Mouse (Mus musculus): ENCODE data around the gene Tmem63c. TPM values are rescaled to one million over a fixed set of nuclear protein-coding genes. Genes with fewer than 3 reads are reported as not detected.

Gene Tmem63c
- polyA plus RNA-seq, 1 experiment from 2014 or later: 9.1 TPM

GRCm38 (mm10) chr12:86994776-86995175, 26.4 kb upstream of the Tmem63c start:
- H3K9ac ChIP-seq (replicated peaks; ENCODE audit: low read length): no peak overlapping the region
- 0 out of 2 replicates have a peak, but pooled peaks cover 10% of the 10 kb centered on the region for H3K27me3 ChIP-seq (ENCODE audit: control insufficient read depth, insufficient read depth, low read length)
- 0 out of 2 replicates have a peak overlapping the region, but pooled peaks have one; percentile 20 for H3K27ac ChIP-seq (replicated peaks; ENCODE audit: low read depth, low read length)
- H3K36me3 ChIP-seq (ENCODE audit: control insufficient read depth, insufficient read depth, low read length): no peaks in the 10 kb centered on the region
- H3K4me2 ChIP-seq (ENCODE audit: low read length): no peak overlapping the region
- no peaks in the 10 kb centered on the region for H3K9me3 ChIP-seq (ENCODE audit: control insufficient read depth, low read length)
- peaks cover 22% of the 10 kb centered on the region; the same call in 1 of the 2 replicates for H3K4me1 ChIP-seq (ENCODE audit: control insufficient read depth, insufficient read depth, low read length)
- no peak for DNase-seq
- ATAC-seq (ENCODE audit: low FRiP score, low TSS enrichment): no peak
- WGBS: 25% methylated on average over 3 of the region's 3 CpGs
- H3K4me3 ChIP-seq (replicated peaks; ENCODE audit: low read depth, low read length): no peak overlapping the region

GRCm38 (mm10) chr12:86995931-86996330, 25.2 kb upstream of the Tmem63c start:
- H3K4me3 ChIP-seq (replicated peaks; ENCODE audit: low read depth, low read length): no peak overlapping the region
- no peaks in the 10 kb centered on the region for H3K36me3 ChIP-seq (ENCODE audit: control insufficient read depth, insufficient read depth, low read length)
- H3K27me3 ChIP-seq (ENCODE audit: control insufficient read depth, insufficient read depth, low read length): 0 out of 2 replicates have a peak, but pooled peaks cover 6% of the 10 kb centered on the region
- no peak for ATAC-seq (ENCODE audit: low FRiP score, low TSS enrichment)
- 85% methylated on average over 6 of the region's 6 CpGs for WGBS
- H3K4me2 ChIP-seq (ENCODE audit: low read length): no peak overlapping the region
- H3K9ac ChIP-seq (replicated peaks; ENCODE audit: low read length): no peak overlapping the region
- H3K4me1 ChIP-seq (ENCODE audit: control insufficient read depth, insufficient read depth, low read length): peaks cover 23% of the 10 kb centered on the region
- no peaks in the 10 kb centered on the region for H3K9me3 ChIP-seq (ENCODE audit: control insufficient read depth, low read length)
- no peak for DNase-seq
- no peak overlapping the region for H3K27ac ChIP-seq (replicated peaks; ENCODE audit: low read depth, low read length)

GRCm38 (mm10) chr12:86998699-86999098, 22.4 kb upstream of the Tmem63c start:
- Histone ChIP-seq H3K9ac (replicated peaks; ENCODE audit: low read length) (no peak overlapping the region), H3K9me3 (ENCODE audit: control insufficient read depth, low read length) (no peaks in the 10 kb centered on the region), H3K4me2 (ENCODE audit: low read length) (no peak overlapping the region), H3K27ac (replicated peaks; ENCODE audit: low read depth, low read length) (no peak overlapping the region), H3K4me1 (ENCODE audit: control insufficient read depth, insufficient read depth, low read length) (peaks cover 14% of the 10 kb centered on the region), H3K27me3 (ENCODE audit: control insufficient read depth, insufficient read depth, low read length) (no peaks in the 10 kb centered on the region), H3K4me3 (replicated peaks; ENCODE audit: low read depth, low read length) (no peak overlapping the region), H3K36me3 (ENCODE audit: control insufficient read depth, insufficient read depth, low read length) (no peaks in the 10 kb centered on the region)
- DNase-seq: no peak
- 92% methylated on average over 4 of the region's 4 CpGs for WGBS
- no peak for ATAC-seq (ENCODE audit: low FRiP score, low TSS enrichment)

GRCm38 (mm10) chr12:86999283-86999820, 21.8 kb upstream of the Tmem63c start:
- no peak overlapping the region for H3K27ac ChIP-seq (replicated peaks; ENCODE audit: low read depth, low read length)

GRCm38 (mm10) chr12:87000151-87000839, 20.8 kb upstream of the Tmem63c start:
- Histone ChIP-seq H3K27me3 (ENCODE audit: control insufficient read depth, insufficient read depth, low read length) (no peaks in the 10 kb centered on the region), H3K9ac (replicated peaks; ENCODE audit: low read length) (no peak overlapping the region), H3K4me1 (ENCODE audit: control insufficient read depth, insufficient read depth, low read length) (peaks cover 5% of the 10 kb centered on the region; the same call in 1 of the 2 replicates), H3K9me3 (ENCODE audit: control insufficient read depth, low read length) (no peaks in the 10 kb centered on the region), H3K36me3 (ENCODE audit: control insufficient read depth, insufficient read depth, low read length) (no peaks in the 10 kb centered on the region), H3K27ac (replicated peaks; ENCODE audit: low read depth, low read length) (no peak overlapping the region), H3K4me3 (replicated peaks; ENCODE audit: low read depth, low read length) (no peak overlapping the region), H3K4me2 (ENCODE audit: low read length) (no peak overlapping the region)
- DNase-seq: peak; percentile 83
- 53% methylated on average over 5 of the region's 5 CpGs for WGBS
- ATAC-seq (ENCODE audit: low FRiP score, low TSS enrichment): no peak

More at GRCm38 (mm10) chr12:86999283-86999820, 21.8 kb upstream of the Tmem63c start:
- H3K4me1 ChIP-seq (ENCODE audit: control insufficient read depth, insufficient read depth, low read length): peaks cover 10% of the 10 kb centered on the region
- no peaks in the 10 kb centered on the region for H3K27me3 ChIP-seq (ENCODE audit: control insufficient read depth, insufficient read depth, low read length)
- H3K36me3 ChIP-seq (ENCODE audit: control insufficient read depth, insufficient read depth, low read length): no peaks in the 10 kb centered on the region
- no peak overlapping the region for H3K9ac ChIP-seq (replicated peaks; ENCODE audit: low read length)
- H3K9me3 ChIP-seq (ENCODE audit: control insufficient read depth, low read length): no peaks in the 10 kb centered on the region
- H3K4me3 ChIP-seq (replicated peaks; ENCODE audit: low read depth, low read length): no peak overlapping the region
- 75% methylated on average over 10 of the region's 10 CpGs for whole genome bisulfite sequencing
- ATAC-seq (ENCODE audit: low FRiP score, low TSS enrichment) (no peak), DNase-seq (no peak)
- no peak overlapping the region for H3K4me2 ChIP-seq (ENCODE audit: low read length)

- Histone ChIP-seq H3K9ac (replicated peaks; ENCODE audit: low read length) (no peak overlapping the region; the same call in 1 of the 2 replicates), H3K27ac (replicated peaks; ENCODE audit: low read depth, low read length) (no peak overlapping the region), H3K9me3 (ENCODE audit: control insufficient read depth, low read length) (no peaks in the 10 kb centered on the region), H3K27me3 (ENCODE audit: control insufficient read depth, insufficient read depth, low read length) (no peaks in the 10 kb centered on the region), H3K4me1 (ENCODE audit: control insufficient read depth, insufficient read depth, low read length) (peaks cover 5% of the 10 kb centered on the region; the same call in 1 of the 2 replicates), H3K36me3 (ENCODE audit: control insufficient read depth, insufficient read depth, low read length) (no peaks in the 10 kb centered on the region), H3K4me3 (replicated peaks; ENCODE audit: low read depth, low read length) (no peak overlapping the region), H3K4me2 (ENCODE audit: low read length) (no peak overlapping the region)
- DNase-seq (no peak), ATAC-seq (ENCODE audit: low FRiP score, low TSS enrichment) (no peak; the same call in 1 of the 2 replicates)
- WGBS: 42% methylated on average over 6 of the region's 6 CpGs
These were observed 20.3 kb upstream of the Tmem63c start for GRCm38 (mm10) chr12:87000840-87001176.

- H3K36me3 ChIP-seq (ENCODE audit: control insufficient read depth, insufficient read depth, low read length): no peaks in the 10 kb centered on the region
- H3K9me3 ChIP-seq (ENCODE audit: control insufficient read depth, low read length): no peaks in the 10 kb centered on the region
- H3K4me2 ChIP-seq (ENCODE audit: low read length): no peak overlapping the region
- H3K27ac ChIP-seq (replicated peaks; ENCODE audit: low read depth, low read length): no peak overlapping the region
- WGBS: 65% methylated on average over 7 of the region's 7 CpGs
- DNase-seq (no peak), ATAC-seq (ENCODE audit: low FRiP score, low TSS enrichment) (no peak)
- no peak overlapping the region for H3K4me3 ChIP-seq (replicated peaks; ENCODE audit: low read depth, low read length)
- no peaks in the 10 kb centered on the region for H3K27me3 ChIP-seq (ENCODE audit: control insufficient read depth, insufficient read depth, low read length)
- H3K4me1 ChIP-seq (ENCODE audit: control insufficient read depth, insufficient read depth, low read length): peaks cover 5% of the 10 kb centered on the region; the same call in 1 of the 2 replicates
- no peak overlapping the region for H3K9ac ChIP-seq (replicated peaks; ENCODE audit: low read length)
These were observed 18.9 kb upstream of the Tmem63c start for GRCm38 (mm10) chr12:87002209-87002608.

- ATAC-seq (ENCODE audit: low FRiP score, low TSS enrichment) (no peak), DNase-seq (no peak)
- H3K9me3 ChIP-seq (ENCODE audit: control insufficient read depth, low read length): no peaks in the 10 kb centered on the region
- peaks cover 5% of the 10 kb centered on the region; the same call in 1 of the 2 replicates for H3K4me1 ChIP-seq (ENCODE audit: control insufficient read depth, insufficient read depth, low read length)
- H3K4me2 ChIP-seq (ENCODE audit: low read length): no peak overlapping the region
- 77% methylated on average over 7 of the region's 7 CpGs for WGBS
- no peaks in the 10 kb centered on the region for H3K27me3 ChIP-seq (ENCODE audit: control insufficient read depth, insufficient read depth, low read length)
- no peak overlapping the region for H3K4me3 ChIP-seq (replicated peaks; ENCODE audit: low read depth, low read length)
- no peak overlapping the region for H3K9ac ChIP-seq (replicated peaks; ENCODE audit: low read length)
- no peak overlapping the region for H3K27ac ChIP-seq (replicated peaks; ENCODE audit: low read depth, low read length)
- H3K36me3 ChIP-seq (ENCODE audit: control insufficient read depth, insufficient read depth, low read length): no peaks in the 10 kb centered on the region
These were observed 18.3 kb upstream of the Tmem63c start for GRCm38 (mm10) chr12:87002815-87003214.

- ATAC-seq (ENCODE audit: low FRiP score, low TSS enrichment): no peak
- no peak overlapping the region for H3K9ac ChIP-seq (replicated peaks; ENCODE audit: low read length)
- WGBS: 54% methylated on average over 3 of the region's 3 CpGs
- no peaks in the 10 kb centered on the region for H3K27me3 ChIP-seq (ENCODE audit: control insufficient read depth, insufficient read depth, low read length)
- DNase-seq: no peak
- H3K4me2 ChIP-seq (ENCODE audit: low read length): no peak overlapping the region
- no peaks in the 10 kb centered on the region for H3K9me3 ChIP-seq (ENCODE audit: control insufficient read depth, low read length)
- no peak overlapping the region for H3K27ac ChIP-seq (replicated peaks; ENCODE audit: low read depth, low read length)
- H3K4me3 ChIP-seq (replicated peaks; ENCODE audit: low read depth, low read length): no peak overlapping the region
- peaks cover 5% of the 10 kb centered on the region; the same call in 1 of the 2 replicates for H3K4me1 ChIP-seq (ENCODE audit: control insufficient read depth, insufficient read depth, low read length)
- no peaks in the 10 kb centered on the region for H3K36me3 ChIP-seq (ENCODE audit: control insufficient read depth, insufficient read depth, low read length)
These were observed 17.5 kb upstream of the Tmem63c start for GRCm38 (mm10) chr12:87003606-87004005.
